Mouse (Mus musculus): ENCODE data around the gene Cdx4. TPM values are rescaled to one million over a fixed set of nuclear protein-coding genes. Genes with fewer than 3 reads are reported as not detected.
A peak's percentile ranks its signal among the peaks of the same experiment; 100 is the strongest.

Cdx4 gene
- total RNA-seq, 2 experiments from 2014 or later, result not detected

DNA sequence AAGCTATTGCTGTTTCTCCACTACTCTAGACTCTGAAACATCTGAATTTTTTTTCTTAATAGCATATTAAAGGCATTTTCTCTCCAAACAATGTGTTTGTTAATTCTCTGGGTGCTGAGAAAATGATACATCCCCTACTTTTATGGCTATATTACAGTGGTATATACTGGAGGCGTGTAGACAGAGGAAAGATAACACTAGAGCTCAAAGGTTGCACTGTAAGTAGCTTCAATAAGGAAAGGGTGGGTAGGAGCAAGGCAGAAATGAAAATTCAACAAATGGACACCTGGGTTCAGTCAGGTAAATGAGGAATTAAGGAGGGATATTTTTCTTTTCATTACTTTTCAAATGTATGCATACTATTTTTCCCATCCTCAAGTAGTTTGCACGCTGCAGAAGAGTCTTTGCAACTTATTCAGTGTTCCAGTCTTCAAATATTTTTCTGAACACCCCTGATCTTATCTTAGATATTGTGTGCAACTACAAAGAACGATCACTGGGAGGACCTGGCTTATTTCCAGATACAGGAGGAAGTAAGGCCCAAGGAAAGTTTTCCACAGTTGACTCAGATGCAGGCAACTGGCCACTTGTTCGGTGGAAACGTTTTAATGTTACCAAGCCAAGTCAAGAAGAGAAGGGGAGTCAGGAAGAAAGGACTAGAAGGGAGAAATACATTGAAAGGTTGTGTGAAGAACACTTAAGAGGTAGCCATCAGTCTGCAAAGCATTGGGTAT is 10.1 kb downstream of the Cdx4 start:
- intact Hi-C loops (cut with DNase I), result no loop called here
- H3K27ac ChIP-seq, result no peak overlapping the region
- no peak for TF ChIP-seq CTCF (IDR thresholded peaks at IDR 0.05)
- no peak overlapping the region for H3K4me3 ChIP-seq
- no peak for DNase-seq (ENCODE audit: extremely low spot score in 1 of 2, low spot score in 2 of 2)

DNA sequence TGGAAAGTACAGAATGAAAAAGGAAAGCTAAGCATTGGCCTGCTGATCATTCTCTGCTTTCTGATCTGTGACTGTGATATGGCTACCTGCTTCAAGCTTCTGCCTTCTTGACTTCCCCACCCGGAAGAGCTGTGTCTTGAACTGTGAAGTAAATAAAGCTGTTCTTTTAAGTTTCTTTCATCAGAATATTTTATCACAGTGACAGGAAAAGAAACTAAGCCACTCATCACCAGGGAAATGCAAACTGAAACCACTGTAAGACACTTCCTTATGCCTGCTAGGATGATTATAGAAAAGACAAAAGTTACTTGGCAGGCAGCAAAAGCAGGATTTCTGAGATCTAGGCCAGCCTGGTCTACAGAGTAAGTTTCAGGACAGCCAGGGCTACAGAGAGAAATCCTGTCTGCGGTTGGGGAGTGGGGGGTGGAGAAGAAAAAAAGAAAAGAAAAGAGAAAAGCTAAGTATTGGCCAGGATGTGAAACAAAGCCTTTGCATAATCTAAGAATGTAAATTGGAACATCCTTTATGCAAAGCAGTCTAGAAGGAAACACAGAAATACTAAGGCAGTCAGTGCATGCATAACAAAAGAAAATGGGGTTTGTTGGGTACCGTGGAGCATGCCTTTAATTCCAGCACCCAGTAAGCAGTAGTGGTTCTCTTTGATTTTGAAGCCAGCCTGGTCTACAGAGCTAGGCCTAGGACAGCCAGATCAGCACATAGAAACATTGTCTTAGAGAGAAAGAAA is 20.3 kb downstream of the Cdx4 start:
- no peak for TF ChIP-seq CTCF (IDR thresholded peaks at IDR 0.05)
- Histone ChIP-seq H3K27ac (no peak overlapping the region), H3K4me3 (no peak overlapping the region)
- no peak for DNase-seq (ENCODE audit: extremely low spot score in 1 of 2, low spot score in 2 of 2)
- intact Hi-C loops (cut with DNase I), result no loop called here

DNA sequence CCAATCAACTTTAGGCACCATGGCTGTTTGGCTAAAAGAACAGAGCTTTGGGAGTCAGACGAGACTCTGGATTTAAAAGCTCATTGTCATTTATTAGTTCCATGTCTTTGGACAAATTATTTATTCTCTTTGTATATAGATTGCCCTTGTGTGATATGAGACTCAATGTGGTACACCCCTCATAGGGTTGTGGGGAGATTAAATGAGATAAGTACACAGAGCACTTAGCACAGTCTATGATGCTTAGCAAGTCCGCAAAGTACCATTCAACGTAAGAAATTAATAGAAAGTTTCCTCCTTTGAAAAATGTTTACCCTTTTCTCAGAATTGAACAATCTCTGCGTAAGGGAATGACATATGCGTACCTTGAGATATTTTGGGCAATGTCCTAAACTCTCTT is 34.6 kb downstream of the Cdx4 start:
- Histone ChIP-seq H3K4me3 (peak overlapping the region; percentile 50), H3K27ac (no peak overlapping the region; the same call in 1 of the 2 replicates)
- DNase-seq (ENCODE audit: extremely low spot score in 1 of 2, low spot score in 2 of 2), result no peak
- intact Hi-C loops (cut with DNase I), result loop anchor here (5.0 kb wide), 1 partner anchor 68 kb away; no protein-coding TSS in a partner anchor
- TF ChIP-seq CTCF (IDR thresholded peaks at IDR 0.05), result no peak

GRCm38 (mm10) chrX:103356287-103356686 is 35.1 kb downstream of the Cdx4 start, which contains the start of gene Chic1:
Chic1 (plus strand) TSS chrX:103356476.
- TF ChIP-seq CTCF (IDR thresholded peaks at IDR 0.05), result no peak
- Histone ChIP-seq H3K4me3 (peak within 1 kb of the TSS; percentile 50), H3K27ac (peak within 1 kb of the TSS; percentile 81)
- intact Hi-C loops (cut with DNase I), result loop anchor here (5.0 kb wide), 1 partner anchor 69 kb away; no protein-coding TSS in a partner anchor
- peak; percentile 73 to 82 for DNase-seq (ENCODE audit: extremely low spot score in 1 of 2, low spot score in 2 of 2)

GRCm38 (mm10) chrX:103356761-103357236 is 35.6 kb downstream of the Cdx4 start:
- H3K27ac ChIP-seq, result peak overlapping the region; percentile 81
- intact Hi-C loops (cut with DNase I), result loop anchor here (5.0 kb wide), 1 partner anchor 69 kb away; no protein-coding TSS in a partner anchor
- peak overlapping the region; percentile 50 for H3K4me3 ChIP-seq
- TF ChIP-seq CTCF (IDR thresholded peaks at IDR 0.05), result no peak
- DNase-seq (ENCODE audit: extremely low spot score in 1 of 2, low spot score in 2 of 2), result peak; percentile 14 to 16

- Histone ChIP-seq H3K27ac (no peak overlapping the region), H3K4me3 (no peak overlapping the region)
- no peak for DNase-seq (ENCODE audit: extremely low spot score in 1 of 2, low spot score in 2 of 2)
- intact Hi-C loops (cut with DNase I), result no loop called here
- TF ChIP-seq CTCF (IDR thresholded peaks at IDR 0.05), result no peak
Observed at GRCm38 (mm10) chrX:103366201-103366600, 45.0 kb downstream of the Cdx4 start.

GRCm38 (mm10) chrX:103368650-103369049 is 47.5 kb downstream of the Cdx4 start:
- no peak overlapping the region for H3K4me3 ChIP-seq
- TF ChIP-seq CTCF (IDR thresholded peaks at IDR 0.05), result no peak
- DNase-seq (ENCODE audit: extremely low spot score in 1 of 2, low spot score in 2 of 2), result no peak
- no peak overlapping the region for H3K27ac ChIP-seq
- intact Hi-C loops (cut with DNase I), result no loop called here

DNA sequence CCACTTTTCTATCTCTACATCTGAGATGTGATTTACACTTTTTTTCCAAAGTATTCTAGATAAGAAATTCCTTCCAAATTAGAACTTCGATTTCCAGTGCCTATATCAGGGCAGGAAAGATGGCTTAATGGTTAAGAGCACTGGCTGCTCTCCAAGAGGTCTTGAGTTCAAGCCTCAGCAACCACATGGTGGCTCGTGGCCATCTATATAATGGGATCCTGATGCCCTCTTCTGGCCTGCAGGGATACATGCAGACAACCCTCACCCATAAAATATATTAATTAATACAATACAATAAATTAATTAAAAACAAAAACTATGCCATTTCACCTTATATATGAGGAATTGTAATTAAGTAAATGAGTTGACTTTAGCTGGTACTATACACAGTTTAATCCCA is 50.0 kb downstream of the Cdx4 start:
- no peak for TF ChIP-seq CTCF (IDR thresholded peaks at IDR 0.05)
- intact Hi-C loops (cut with DNase I), result loop anchor here (2.0 kb wide), 1 partner anchor 110 kb away; no protein-coding TSS in a partner anchor
- Histone ChIP-seq H3K27ac (no peak overlapping the region), H3K4me3 (no peak overlapping the region)
- DNase-seq (ENCODE audit: extremely low spot score in 1 of 2, low spot score in 2 of 2), result no peak

DNA sequence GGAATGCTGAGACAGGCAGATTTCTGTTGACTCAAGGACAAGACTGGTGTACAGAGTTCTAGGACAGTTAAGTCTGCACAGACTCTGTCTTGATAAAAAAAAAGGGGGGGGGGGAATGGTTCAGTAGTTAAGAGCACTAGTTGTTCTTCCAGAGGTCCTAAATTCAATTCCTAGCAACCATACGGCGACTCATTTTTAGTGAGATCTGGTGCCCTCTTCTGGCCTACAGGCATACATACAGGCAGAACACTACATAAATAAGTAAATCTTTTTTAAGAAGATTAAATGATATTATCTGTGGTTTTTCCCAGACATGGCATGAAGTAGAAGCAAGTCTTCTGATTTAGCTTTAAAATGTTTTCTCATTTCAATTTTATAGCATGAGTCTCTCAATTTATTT is 50.4 kb downstream of the Cdx4 start:
- intact Hi-C loops (cut with DNase I), result loop anchor here (2.0 kb wide), 1 partner anchor 111 kb away; no protein-coding TSS in a partner anchor
- H3K4me3 ChIP-seq, result no peak overlapping the region
- no peak for DNase-seq (ENCODE audit: extremely low spot score in 1 of 2, low spot score in 2 of 2)
- TF ChIP-seq CTCF (IDR thresholded peaks at IDR 0.05), result peak; percentile 57
- H3K27ac ChIP-seq, result no peak overlapping the region

DNA sequence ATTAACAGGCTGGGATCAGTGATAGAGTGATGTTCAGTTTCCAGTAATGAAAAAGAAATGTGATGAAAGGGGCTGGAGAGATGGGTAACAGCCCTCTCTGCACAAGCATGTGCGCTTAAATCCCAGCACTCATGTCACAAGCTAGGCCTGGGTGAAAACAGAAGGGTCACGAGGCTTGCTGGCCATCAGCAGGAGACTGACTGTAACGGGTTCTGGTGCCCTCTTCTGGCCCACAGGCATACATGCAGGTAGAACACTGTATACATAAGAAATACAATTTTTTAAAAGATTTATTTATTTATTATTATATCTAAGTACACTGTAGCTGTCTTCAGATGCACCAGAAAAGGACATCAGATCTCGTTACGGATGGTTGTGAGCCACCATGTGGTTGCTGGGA is 53.1 kb downstream of the Cdx4 start:
- no peak overlapping the region for H3K27ac ChIP-seq
- intact Hi-C loops (cut with DNase I), result no loop called here
- peak in 1 of 2 experiments; percentile 7 for DNase-seq (ENCODE audit: extremely low spot score in 1 of 2, low spot score in 2 of 2)
- H3K4me3 ChIP-seq, result no peak overlapping the region
- peak; percentile 56 for TF ChIP-seq CTCF (IDR thresholded peaks at IDR 0.05)

Other genes with a start within 250 kb of the Cdx4 start
- 100 to 1,000 TPM in 1 of 2 experiments, 10 to 100 TPM in 1; 89.4 to 104 TPM for gene Nap1l2, start 134.8 kb upstream of the Cdx4 start, total RNA-seq (2021)
- 10 to 100 TPM; 22.3 to 22.7 TPM for gene Chic1, start 35.1 kb downstream of the Cdx4 start, total RNA-seq (2021)
- gene Tsx, start 93.1 kb downstream of the Cdx4 start, total RNA-seq (2021), result not detected
- not detected for gene Gm26992, start 100.6 kb downstream of the Cdx4 start, total RNA-seq (2021)